Mouse (Mus musculus) G1E (cell line): ENCODE data around the gene Tnf.

Source experiments
- CTCF ChIP-seq: IDR thresholded peaks from 2 replicates; pipeline ENCODE4 v1.5.1; 2012; ENCODE audit warnings: low read depth, low read length, inconsistent platforms, mixed read lengths
- GATA1 ChIP-seq: IDR thresholded peaks from 2 replicates; pipeline ENCODE4 v1.6.1; 2012; ENCODE audit warnings: borderline replicate concordance, low read length, inconsistent platforms, mixed read lengths
- POLR2AphosphoS5 ChIP-seq: IDR thresholded peaks from 2 replicates; pipeline ENCODE4 v1.6.1; 2012; ENCODE audit warnings: low read depth, low read length, inconsistent platforms; ENCODE audit not compliant: insufficient replicate concordance
- TAL1 ChIP-seq: conservative IDR thresholded peaks from 2 replicates; pipeline ENCODE4 v1.6.1; 2012; ENCODE audit warnings: low read depth, low read length, inconsistent platforms, mixed read lengths

- TF ChIP-seq CTCF (no peak), GATA1 (no peak), TAL1 (no peak), POLR2AphosphoS5 (no peak)
Observed at GRCm38 (mm10) chr17:35198029-35198428, 3.8 kb downstream of the Tnf start.
